Mouse (Mus musculus) erythroblast, adult 5-6 weeks (primary cell): ENCODE data around the gene Kars. TPM values are rescaled to one million over a fixed set of nuclear protein-coding genes. Genes with fewer than 3 reads are reported as not detected.

ENCODE experiments used
- ATAC-seq: replicated peaks from 2 replicates; pipeline ENCODE4 v1.8.0; 2016; ENCODE audit warnings: moderate number of reproducible peaks, mild to moderate bottlenecking, moderate TSS enrichment, inconsistent platforms; ENCODE audit not compliant: poor library complexity, low FRiP score, severe bottlenecking
- total RNA-seq, 2 experiments: library from RNA; stranded (forward) in 1 of 2; stranded (reverse) in 1 of 2; fragments of 150-400 nt in 1 of 2; fragments of 200-764, 138-1000 nt in 1 of 2; gene quantifications; 2 replicates each; pipeline versions ENCODE4 v1.2.3 to v1.2.4; 2015 to 2017; ENCODE audit warnings: low replicate concordance in 2 of 2

The Kars gene
- total RNA-seq, 2 experiments from 2014 or later = 30.4 to 31.7 TPM

- ATAC-seq = peak; percentile 80
Observed at GRCm38 (mm10) chr8:111989911-111990310, 21.2 kb downstream of the Kars start.

- no peak for ATAC-seq
Observed at GRCm38 (mm10) chr8:111984511-111984910, 26.6 kb downstream of the Kars start.

GRCm38 (mm10) chr8:111982116-111982515 lies 29.0 kb downstream of the Kars start:
- ATAC-seq = peak; percentile 55

DNA sequence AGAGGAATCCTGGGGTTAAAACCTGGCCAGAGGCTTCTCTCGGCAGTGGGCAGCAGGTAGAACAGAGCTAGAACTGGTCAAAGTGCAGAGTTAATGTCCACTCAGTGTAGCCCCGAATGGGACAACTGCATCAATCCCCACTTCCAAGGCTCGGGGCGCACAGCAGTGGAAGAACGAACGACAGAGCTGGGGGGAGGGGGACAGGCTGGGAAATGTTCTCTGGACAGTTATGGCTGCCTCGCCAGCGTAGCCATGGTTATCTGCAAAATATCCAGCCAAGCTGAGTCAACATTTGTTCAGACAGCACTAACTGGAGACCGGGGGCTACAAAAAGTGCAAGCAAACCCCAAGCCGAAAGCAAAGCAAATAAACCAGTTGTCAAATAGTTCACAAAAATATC lies 33.0 kb downstream of the Kars start:
- no peak for ATAC-seq

GRCm38 (mm10) chr8:111976326-111976725 lies 34.8 kb downstream of the Kars start:
- no peak for ATAC-seq

DNA sequence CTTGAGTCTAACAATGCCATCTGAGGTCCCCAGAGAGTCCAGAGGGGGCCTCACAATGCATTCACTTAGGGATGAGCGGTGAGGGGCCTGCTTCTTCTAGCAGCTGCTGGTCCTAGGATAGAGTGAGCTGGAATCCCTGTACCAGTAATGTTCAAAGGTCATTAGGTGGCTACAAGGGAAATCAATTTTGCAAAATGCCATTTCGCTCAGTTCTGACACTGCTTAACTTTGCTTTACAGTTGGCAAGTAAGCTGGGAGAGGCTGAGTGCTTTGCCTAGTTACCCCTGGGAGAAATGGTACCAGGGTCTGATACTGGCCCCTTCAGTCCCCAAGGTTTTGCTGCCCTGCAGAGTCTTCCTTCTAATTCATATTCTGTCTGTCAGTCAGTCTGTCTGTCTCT lies 35.4 kb downstream of the Kars start:
- ATAC-seq = no peak

DNA sequence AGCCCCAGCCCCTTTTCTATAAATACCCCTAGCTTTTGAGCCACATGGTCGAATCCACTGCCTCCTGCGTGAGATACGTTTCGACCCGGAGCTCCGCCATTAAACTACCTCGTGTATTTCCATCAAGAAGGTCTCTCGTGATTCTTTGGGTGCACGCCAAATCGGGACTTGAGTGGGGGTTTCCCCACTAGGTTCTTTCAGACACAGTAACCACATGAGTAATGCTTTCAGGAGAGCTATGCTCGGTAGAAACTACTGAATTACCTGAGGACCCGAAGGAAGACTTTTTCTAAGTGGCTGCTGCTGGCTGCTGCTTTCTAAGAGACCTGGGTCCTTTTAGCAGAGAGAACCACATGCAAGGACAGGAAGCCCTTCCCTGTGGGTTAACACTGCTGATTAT lies 37.0 kb downstream of the Kars start:
- no peak for ATAC-seq

DNA sequence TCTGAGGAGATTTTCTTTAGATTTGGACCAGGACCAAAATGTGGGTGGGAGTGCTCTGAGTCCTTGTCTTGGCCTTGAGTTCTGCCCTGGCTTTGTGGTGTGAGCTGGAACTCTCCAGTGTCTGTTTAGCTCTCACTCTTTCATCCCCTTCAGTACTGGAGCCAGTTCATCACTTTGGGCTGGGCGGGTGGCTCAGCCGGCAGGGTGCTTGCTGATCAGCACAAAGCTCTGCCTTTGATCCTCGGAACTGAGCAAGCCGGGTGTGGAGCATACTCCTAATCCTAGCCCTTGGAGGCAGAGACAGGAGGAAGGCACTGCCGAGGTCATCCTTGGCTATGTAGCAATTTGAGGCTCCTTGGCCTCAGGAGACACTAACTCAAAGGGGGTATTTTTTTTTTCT lies 42.1 kb downstream of the Kars start:
- no peak for ATAC-seq

GRCm38 (mm10) chr8:111968541-111968940 lies 42.6 kb downstream of the Kars start:
- no peak for ATAC-seq

GRCm38 (mm10) chr8:111967246-111967870 lies 43.8 kb downstream of the Kars start:
- ATAC-seq = no peak

DNA sequence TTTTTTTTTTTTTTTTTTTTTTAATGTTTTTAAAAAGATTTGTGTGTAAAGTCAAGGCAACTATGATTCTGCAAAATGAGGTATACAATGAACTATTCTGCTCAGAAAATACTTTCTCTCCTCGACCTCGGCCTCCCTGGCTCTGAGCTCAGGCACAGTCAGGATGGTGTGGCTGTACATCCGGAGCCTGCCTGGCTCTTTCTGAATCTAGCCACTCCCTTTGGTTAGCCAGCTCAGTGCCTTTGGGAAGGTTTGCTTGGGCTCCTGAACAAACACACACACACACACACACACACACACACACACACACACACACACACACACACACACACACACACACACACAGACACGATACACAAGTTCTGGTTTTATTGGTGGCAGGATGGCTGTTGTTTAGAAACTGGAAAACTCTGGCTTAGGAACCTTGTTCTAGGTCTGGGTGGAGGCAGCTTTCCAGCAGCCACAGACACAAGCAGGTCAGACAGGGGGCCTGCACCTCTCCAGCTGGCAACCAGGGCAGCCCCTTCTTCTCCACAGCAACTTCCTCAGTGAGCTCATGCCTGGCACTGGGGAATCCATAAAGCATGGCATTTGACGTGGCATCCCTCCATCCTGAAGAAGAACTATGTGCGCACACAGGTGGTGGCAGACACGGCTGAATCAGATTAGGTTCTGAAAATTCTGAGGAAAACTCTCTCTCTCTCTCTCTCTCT lies 46.1 kb downstream of the Kars start:
- no peak for ATAC-seq

GRCm38 (mm10) chr8:111964351-111964750 lies 46.8 kb downstream of the Kars start:
- no peak for ATAC-seq

- no peak for ATAC-seq
Observed at GRCm38 (mm10) chr8:111963546-111963945, 47.6 kb downstream of the Kars start.

- ATAC-seq = no peak
Observed at GRCm38 (mm10) chr8:111963091-111963490, 48.0 kb downstream of the Kars start.

DNA sequence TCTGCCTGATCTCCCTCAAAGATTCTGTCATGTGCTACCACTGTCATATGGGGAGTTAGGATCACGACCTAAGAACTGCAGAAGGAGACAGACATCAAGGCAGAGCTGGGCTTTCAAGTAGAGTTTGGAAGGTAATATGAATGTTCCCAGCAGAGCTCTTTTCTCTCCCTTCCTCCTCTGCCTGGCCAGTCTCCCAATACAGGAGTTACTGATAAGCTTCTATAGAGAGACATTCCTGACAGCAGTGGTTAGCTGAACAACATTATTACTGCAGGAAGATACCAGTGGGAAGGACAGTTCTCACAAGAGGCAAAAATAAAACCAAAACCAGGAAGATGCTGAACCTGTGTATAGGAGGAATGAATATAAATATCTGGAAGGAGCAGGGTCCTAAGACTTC lies 48.5 kb downstream of the Kars start:
- ATAC-seq = no peak

DNA sequence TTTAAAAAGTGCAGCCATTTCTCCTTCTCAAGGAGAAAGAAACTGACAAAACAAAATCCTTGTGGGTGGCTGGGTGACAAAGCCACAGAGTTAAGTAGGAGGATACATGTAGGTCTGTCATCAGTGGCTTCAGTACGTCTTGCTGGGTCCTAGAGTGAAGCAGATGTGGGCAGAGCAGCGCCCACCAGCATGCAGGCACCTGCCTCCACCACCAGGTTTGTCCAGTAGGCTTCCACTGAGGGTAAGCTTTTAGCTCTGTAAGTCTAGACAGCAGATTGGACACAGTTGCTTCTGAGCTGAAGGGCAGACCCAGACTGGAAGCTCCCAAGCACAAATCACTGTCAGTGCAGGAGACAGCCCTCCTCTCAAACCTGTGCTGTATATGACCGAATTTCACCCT lies 49.8 kb downstream of the Kars start:
- ATAC-seq = no peak

DNA sequence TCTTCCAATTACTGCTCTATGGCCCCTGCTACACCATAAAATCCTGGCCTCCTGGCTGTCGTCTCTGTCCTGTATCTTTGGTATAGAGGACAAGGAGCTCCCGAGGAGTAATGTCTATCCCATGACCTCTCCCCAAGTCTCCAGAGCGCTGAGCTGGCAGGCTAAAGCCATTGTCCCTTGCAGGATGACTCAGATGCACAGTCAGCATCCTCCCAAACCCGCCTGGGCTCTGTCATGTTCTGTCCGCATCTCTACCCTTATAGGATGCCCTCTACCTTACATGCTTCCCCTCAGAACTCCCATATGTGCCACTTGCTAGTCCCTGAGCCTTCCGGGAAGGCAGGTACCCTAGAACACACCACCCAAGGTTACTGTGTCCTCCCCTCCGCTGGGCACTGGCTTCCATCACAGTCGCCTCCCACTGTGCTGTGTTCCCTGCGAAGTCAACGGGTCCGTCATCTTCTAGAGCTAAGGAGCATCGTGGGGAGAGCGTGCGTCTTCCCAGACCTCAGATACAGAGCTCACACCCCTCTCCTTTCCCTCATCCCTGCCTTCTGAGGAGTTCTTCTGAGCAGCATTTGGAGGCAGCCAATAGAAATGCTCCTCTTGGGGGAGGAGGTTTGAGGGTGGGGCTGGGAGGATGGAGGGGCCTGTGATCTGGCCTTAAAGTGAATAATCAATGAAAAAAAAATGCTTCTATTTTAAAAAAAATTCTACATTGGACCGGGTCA lies 50.4 kb downstream of the Kars start:
- ATAC-seq = no peak

DNA sequence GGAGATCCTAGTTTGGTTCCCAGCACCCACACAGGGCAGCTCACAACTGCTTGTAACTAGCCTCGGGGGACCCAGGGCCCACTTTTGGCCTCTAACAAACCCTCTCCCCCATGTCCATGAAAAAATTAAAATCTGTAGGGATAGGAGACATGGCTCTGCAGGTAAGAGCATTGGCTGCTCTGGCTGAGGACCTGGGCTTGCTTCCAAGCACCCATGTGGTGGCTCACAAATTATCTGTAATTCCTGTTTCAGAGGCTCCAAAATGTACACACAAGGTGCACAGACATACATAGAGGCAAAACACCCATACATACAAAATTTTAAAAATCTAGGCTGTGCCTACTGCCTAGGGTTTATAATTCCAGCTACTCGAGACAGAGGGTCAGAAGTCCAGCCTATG lies 53.9 kb downstream of the Kars start:
- ATAC-seq = no peak

GRCm38 (mm10) chr8:111955879-111956278 lies 55.2 kb downstream of the Kars start:
- ATAC-seq = no peak

- no peak for ATAC-seq
Observed at GRCm38 (mm10) chr8:111954844-111955594, 56.1 kb downstream of the Kars start.
